Mouse (Mus musculus) spleen, adult 2 months (tissue): ENCODE results near the gene Ssh2. TPM values are rescaled to one million over a fixed set of nuclear protein-coding genes. Genes with fewer than 3 reads are reported as not detected.

Experiments used
- DNase-seq, 2 experiments: peaks; one replicate each; pipeline versions ENCODE4 v3.0.0 to v3.0.0-alpha.2; 2012 to 2021; ENCODE audit warnings: low spot score in 2 of 2, low read depth in 1 of 2
- H3K27ac ChIP-seq: fragments of 200-500 bp; 2 replicates; pipeline ENCODE4 v1.5.1; 2012; ENCODE audit warnings: low read length, inconsistent platforms; ENCODE audit not compliant: insufficient read depth
- H3K27me3 ChIP-seq: fragments of 200-500 bp; 2 replicates; pipeline ENCODE4 v1.6.1; 2012; ENCODE audit warnings: mild to moderate bottlenecking, moderate library complexity, low read length, inconsistent platforms; ENCODE audit not compliant: control insufficient read depth, insufficient read depth
- H3K36me3 ChIP-seq: fragments of 200-500 bp; 2 replicates; pipeline ENCODE4 v1.6.1; 2012; ENCODE audit warnings: mild to moderate bottlenecking, low read length, inconsistent platforms; ENCODE audit not compliant: control insufficient read depth, insufficient read depth
- H3K4me1 ChIP-seq: fragments of 200-500 bp; 2 replicates; pipeline ENCODE4 v1.6.1; 2011; ENCODE audit warnings: inconsistent platforms; ENCODE audit not compliant: control insufficient read depth, insufficient read depth, insufficient read length
- H3K4me3 ChIP-seq: fragments of 200-500 bp; 2 replicates; pipeline ENCODE4 v1.5.1; 2011; ENCODE audit warnings: mild to moderate bottlenecking, inconsistent platforms; ENCODE audit not compliant: insufficient read depth, insufficient read length; ENCODE audit errors: extremely low read depth
- CTCF ChIP-seq: fragments of 200-500 bp; IDR thresholded peaks from 2 replicates; pipeline ENCODE4 v1.5.1; 2011; ENCODE audit warnings: mild to moderate bottlenecking, inconsistent platforms; ENCODE audit not compliant: insufficient read depth, insufficient read length, insufficient replicate concordance; ENCODE audit errors: extremely low read depth
- POLR2A ChIP-seq: fragments of 200-500 bp; IDR thresholded peaks from 2 replicates; pipeline ENCODE4 v1.6.1; 2011; ENCODE audit warnings: low read depth, low read length, inconsistent platforms
- WGBS: fragments of 180-500 bp; shearing (Covaris S2); methylation state at CpG from one replicate; pipeline ENCODE4 v1.1.7; 2018; 5-methylcytosine and 5-hydroxymethylcytosine counted together
- polyA plus RNA-seq: library from polyadenylated mRNA; depleted of rRNA; stranded (reverse); fragments of >200 nt; gene quantifications from 2 replicates; pipeline ENCODE4 v1.2.3, GENCODE M21; 2012; rRNA removed

The Ssh2 gene
- polyA plus RNA-seq, 1 experiment = 21.2 TPM

- DNase-seq = no peak
- 93% methylated on average over 22 of the region's 22 CpGs for WGBS
- no peak overlapping the region for H3K4me3 ChIP-seq
- H3K27ac ChIP-seq = no peak overlapping the region
- no peaks in the 10 kb centered on the region; the same call in 1 of the 2 replicates for H3K4me1 ChIP-seq
- H3K36me3 ChIP-seq = peaks cover 26% of the 10 kb centered on the region
- no peaks in the 10 kb centered on the region for H3K27me3 ChIP-seq
- TF ChIP-seq POLR2A (no peak), CTCF (no peak)
Observed at GRCm38 (mm10) chr11:77505291-77505980, 289.3 kb downstream of the Ssh2 start.

- Histone ChIP-seq H3K4me3 (no peak overlapping the region), H3K27me3 (no peaks in the 10 kb centered on the region), H3K36me3 (peaks cover 26% of the 10 kb centered on the region), H3K27ac (no peak overlapping the region), H3K4me1 (no peaks in the 10 kb centered on the region; the same call in 1 of the 2 replicates)
- WGBS = 96% methylated on average over 14 of the region's 14 CpGs
- TF ChIP-seq POLR2A (no peak), CTCF (no peak)
- DNase-seq = no peak
Observed at GRCm38 (mm10) chr11:77506273-77506672, 290.2 kb downstream of the Ssh2 start.

- Histone ChIP-seq H3K27me3 (no peaks in the 10 kb centered on the region), H3K4me1 (no peaks in the 10 kb centered on the region; the same call in 1 of the 2 replicates), H3K36me3 (peaks cover 26% of the 10 kb centered on the region), H3K27ac (no peak overlapping the region), H3K4me3 (no peak overlapping the region)
- no peak for DNase-seq
- TF ChIP-seq CTCF (no peak), POLR2A (no peak)
- 92% methylated on average over 6 of the region's 6 CpGs for WGBS
Observed at GRCm38 (mm10) chr11:77506941-77507340, 290.9 kb downstream of the Ssh2 start.

DNA sequence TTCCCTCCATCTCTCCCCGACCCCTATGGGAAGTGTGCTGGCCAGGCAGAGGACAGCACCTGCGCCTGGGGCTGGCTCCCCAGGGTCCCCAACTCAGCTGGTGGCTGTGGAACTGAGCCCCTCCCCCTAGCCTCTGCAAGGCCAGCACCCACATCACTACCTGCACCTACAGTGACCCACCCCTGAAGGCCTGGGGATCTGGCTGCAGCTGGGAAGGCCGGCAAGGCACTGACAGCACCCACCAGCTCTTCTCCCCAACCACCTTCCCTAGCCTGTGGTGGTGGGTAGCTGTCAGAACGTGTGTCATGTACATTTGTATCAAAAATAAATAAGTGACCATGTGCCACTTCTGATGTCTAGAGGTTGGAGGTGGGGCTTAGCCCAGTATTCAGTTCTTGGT, 291.3 kb downstream of the Ssh2 start:
- peaks cover 26% of the 10 kb centered on the region for H3K36me3 ChIP-seq
- H3K4me1 ChIP-seq = peaks cover 1% of the 10 kb centered on the region; the same call in 1 of the 2 replicates
- no peak overlapping the region for H3K4me3 ChIP-seq
- no peak for DNase-seq
- H3K27ac ChIP-seq = no peak overlapping the region
- WGBS = 69% methylated on average over 4 of the region's 4 CpGs
- TF ChIP-seq CTCF = no peak
- no peaks in the 10 kb centered on the region for H3K27me3 ChIP-seq

- Histone ChIP-seq H3K27me3 (no peaks in the 10 kb centered on the region), H3K36me3 (peaks cover 25% of the 10 kb centered on the region), H3K4me1 (peaks cover 4% of the 10 kb centered on the region; the same call in 1 of the 2 replicates), H3K27ac (no peak overlapping the region), H3K4me3 (peak overlapping the region; percentile 47; the same call in 1 of the 2 replicates)
- DNase-seq = peak in 1 of 2 experiments; percentile 82
- TF ChIP-seq POLR2A (no peak), CTCF (peak; percentile 95)
- 29% methylated on average over 49 of the region's 49 CpGs for WGBS
Observed at GRCm38 (mm10) chr11:77508068-77509021, 292.3 kb downstream of the Ssh2 start.

Other genes with a start within 250 kb of the Ssh2 start
- 6.1 and 6.2 TPM in 2 replicates for gene Slc6a4, start 217.7 kb upstream of the Ssh2 start, polyA plus RNA-seq
- gene Nsrp1, start 137.9 kb upstream of the Ssh2 start, polyA plus RNA-seq = 0.65 and 0.77 TPM in 2 replicates
- 0.09 and 0.14 TPM in 2 replicates for gene Efcab5, start 27.3 kb upstream of the Ssh2 start, polyA plus RNA-seq
- 0.76 and 1.1 TPM in 2 replicates for gene Coro6, start 246.1 kb downstream of the Ssh2 start, polyA plus RNA-seq